Mouse (Mus musculus): ENCODE measurements around the gene Tnfrsf19. TPM values are rescaled to one million over a fixed set of nuclear protein-coding genes. Genes with fewer than 3 reads are reported as not detected.

Tnfrsf19 gene
- 3.8 and 4.2 TPM in 2 replicates for polyA plus RNA-seq (2015; fragmentation: Nextera tagmentation; extraction: Ambion mirVana)

- DNase-seq (ENCODE audit: low spot score): peak; percentile 87
Observed at GRCm38 (mm10) chr14:61046091-61046681, at the start of gene Tnfrsf19. Gene Tnfrsf19 (minus strand): TSS chr14:61046490.

GRCm38 (mm10) chr14:61092073-61092472 lies 45.8 kb upstream of the Tnfrsf19 start:
- DNase-seq (ENCODE audit: low spot score): no peak

GRCm38 (mm10) chr14:61090955-61091354 lies 44.7 kb upstream of the Tnfrsf19 start:
- no peak for DNase-seq (ENCODE audit: low spot score)

- DNase-seq (ENCODE audit: low spot score): no peak
Observed at GRCm38 (mm10) chr14:61088187-61088586, 41.9 kb upstream of the Tnfrsf19 start.

GRCm38 (mm10) chr14:61085325-61085724 lies 39.0 kb upstream of the Tnfrsf19 start:
- no peak for DNase-seq (ENCODE audit: low spot score)

- no peak for DNase-seq (ENCODE audit: low spot score)
Observed at GRCm38 (mm10) chr14:61069555-61069954, 23.3 kb upstream of the Tnfrsf19 start.

- peak; percentile 45 for DNase-seq (ENCODE audit: low spot score)
Observed at GRCm38 (mm10) chr14:61061729-61062128, 15.4 kb upstream of the Tnfrsf19 start.

- DNase-seq (ENCODE audit: low spot score): no peak
Observed at GRCm38 (mm10) chr14:61059316-61059945, 13.1 kb upstream of the Tnfrsf19 start.

GRCm38 (mm10) chr14:61056962-61057361 lies 10.7 kb upstream of the Tnfrsf19 start:
- peak; percentile 35 for DNase-seq (ENCODE audit: low spot score)

- DNase-seq (ENCODE audit: low spot score): peak; percentile 80
Observed at GRCm38 (mm10) chr14:61056445-61056844, 10.2 kb upstream of the Tnfrsf19 start.

GRCm38 (mm10) chr14:61055864-61056263 lies 9.6 kb upstream of the Tnfrsf19 start:
- no peak for DNase-seq (ENCODE audit: low spot score)

- no peak for DNase-seq (ENCODE audit: low spot score)
Observed at GRCm38 (mm10) chr14:61052163-61052562, 5.9 kb upstream of the Tnfrsf19 start.

- DNase-seq (ENCODE audit: low spot score): no peak
Observed at GRCm38 (mm10) chr14:61045446-61046090, 722 bp downstream of the Tnfrsf19 start.

GRCm38 (mm10) chr14:61044316-61044715 lies 2.0 kb downstream of the Tnfrsf19 start:
- no peak for DNase-seq (ENCODE audit: low spot score)

GRCm38 (mm10) chr14:61043511-61044310 lies 2.6 kb downstream of the Tnfrsf19 start:
- DNase-seq (ENCODE audit: low spot score): no peak

- DNase-seq (ENCODE audit: low spot score): no peak
Observed at GRCm38 (mm10) chr14:61042291-61042690, 4.0 kb downstream of the Tnfrsf19 start.

GRCm38 (mm10) chr14:61040236-61040635 lies 6.1 kb downstream of the Tnfrsf19 start:
- no peak for DNase-seq (ENCODE audit: low spot score)

- no peak for DNase-seq (ENCODE audit: low spot score)
Observed at GRCm38 (mm10) chr14:61038082-61038472, 8.2 kb downstream of the Tnfrsf19 start.

- DNase-seq (ENCODE audit: low spot score): peak; percentile 33
Observed at GRCm38 (mm10) chr14:61037321-61038081, 8.8 kb downstream of the Tnfrsf19 start.

- DNase-seq (ENCODE audit: low spot score): no peak
Observed at GRCm38 (mm10) chr14:61030366-61030765, 15.9 kb downstream of the Tnfrsf19 start.

- no peak for DNase-seq (ENCODE audit: low spot score)
Observed at GRCm38 (mm10) chr14:61024006-61024405, 22.3 kb downstream of the Tnfrsf19 start.
